Mouse (Mus musculus) C2C12 (cell line): ENCODE data around the gene Phactr2. TPM values are rescaled to one million over a fixed set of nuclear protein-coding genes. Genes with fewer than 3 reads are reported as not detected.

Experiments
- H3K27me3 ChIP-seq: one replicate; pipeline ENCODE4 v1.6.1; 2011; ENCODE audit not compliant: control insufficient read depth, insufficient read depth, insufficient read length
- H3K36me3 ChIP-seq: one replicate; pipeline ENCODE4 v1.6.1; 2011; ENCODE audit not compliant: control insufficient read depth, insufficient read depth
- H3K4me3 ChIP-seq: one replicate; pipeline ENCODE4 v1.5.1; 2011; ENCODE audit warnings: mild to moderate bottlenecking, control low read depth; ENCODE audit not compliant: poor library complexity, insufficient read depth, severe bottlenecking
- H3K79me2 ChIP-seq: one replicate; pipeline ENCODE4 v1.6.1; 2011; ENCODE audit not compliant: control insufficient read depth, insufficient read depth
- H3K79me3 ChIP-seq: one replicate; pipeline ENCODE4 v1.6.1; 2011; ENCODE audit warnings: low read depth, control low read depth
- H3ac ChIP-seq: one replicate; pipeline ENCODE3; 2011; ENCODE audit warnings: low read depth; ENCODE audit not compliant: control insufficient read depth, insufficient read length
- CEBPB ChIP-seq: IDR thresholded peaks from one replicate; pipeline ENCODE4 v1.6.1; 2011; ENCODE audit warnings: low read depth, mild to moderate bottlenecking, control low read depth, moderate library complexity
- CTCF ChIP-seq: IDR thresholded peaks from one replicate; pipeline ENCODE4 v1.5.1; 2011; ENCODE audit not compliant: control insufficient read depth, insufficient read depth, insufficient read length
- FOSL1 ChIP-seq: IDR thresholded peaks from one replicate; pipeline ENCODE4 v1.8.0; 2011; ENCODE audit warnings: mild to moderate bottlenecking, low read length; ENCODE audit not compliant: poor library complexity, insufficient read depth, severe bottlenecking
- MAX ChIP-seq: IDR thresholded peaks from one replicate; pipeline ENCODE4 v1.6.1; 2011; ENCODE audit warnings: mild to moderate bottlenecking, control low read depth
- MYOD1 ChIP-seq: IDR thresholded peaks from one replicate; pipeline ENCODE4 v1.6.1; 2011; ENCODE audit warnings: low read depth; ENCODE audit not compliant: control insufficient read depth, insufficient read length
- MYOG ChIP-seq: IDR thresholded peaks from one replicate; pipeline ENCODE4 v1.6.1; 2011; ENCODE audit not compliant: control insufficient read depth, insufficient read length; ENCODE audit errors: extremely low read depth
- USF1 ChIP-seq: IDR thresholded peaks from one replicate; pipeline ENCODE4 v1.6.1; 2011; ENCODE audit warnings: low read depth, mild to moderate bottlenecking, control low read depth, moderate library complexity
- polyA plus RNA-seq: library from polyadenylated mRNA; unstranded; fragments of >200 nt; fragmentation: generic; extraction: Trizol; gene quantifications from one replicate; pipeline ENCODE4 v1.2.1, GENCODE M21; 2012; ENCODE audit warnings: missing spikeins

The Phactr2 gene
- polyA plus RNA-seq, 1 experiment: not detected

- H3K4me3 ChIP-seq: no peak overlapping the region
- H3K27me3 ChIP-seq: peaks cover 15% of the 10 kb centered on the region
- no peaks in the 10 kb centered on the region for H3K79me3 ChIP-seq
- H3K36me3 ChIP-seq: no peaks in the 10 kb centered on the region
- TF ChIP-seq FOSL1: no peak
- TF ChIP-seq MAX: no peak
- no peak for TF ChIP-seq MYOG
- TF ChIP-seq CTCF: no peak
- TF ChIP-seq USF1: no peak
- no peak for TF ChIP-seq MYOD1
- TF ChIP-seq CEBPB: no peak
- no peak overlapping the region for H3ac ChIP-seq
- no peaks in the 10 kb centered on the region for H3K79me2 ChIP-seq
Measured at GRCm38 (mm10) chr10:13422121-13422520, 52.1 kb downstream of the Phactr2 start.

GRCm38 (mm10) chr10:13419246-13419645, 55.0 kb downstream of the Phactr2 start:
- H3K36me3 ChIP-seq: no peaks in the 10 kb centered on the region
- no peak overlapping the region for H3ac ChIP-seq
- no peak for TF ChIP-seq FOSL1
- no peak for TF ChIP-seq CEBPB
- peaks cover 3% of the 10 kb centered on the region for H3K27me3 ChIP-seq
- no peak overlapping the region for H3K4me3 ChIP-seq
- H3K79me3 ChIP-seq: no peaks in the 10 kb centered on the region
- no peaks in the 10 kb centered on the region for H3K79me2 ChIP-seq

- no peaks in the 10 kb centered on the region for H3K36me3 ChIP-seq
- H3K27me3 ChIP-seq: peaks cover 3% of the 10 kb centered on the region
- TF ChIP-seq CEBPB (no peak), MYOD1 (no peak), MAX (no peak), MYOG (no peak), FOSL1 (no peak), CTCF (no peak), USF1 (no peak)
- no peak overlapping the region for H3K4me3 ChIP-seq
- no peak overlapping the region for H3ac ChIP-seq
- no peaks in the 10 kb centered on the region for H3K79me3 ChIP-seq
- H3K79me2 ChIP-seq: no peaks in the 10 kb centered on the region
Measured at GRCm38 (mm10) chr10:13415489-13416104, 58.6 kb downstream of the Phactr2 start.

GRCm38 (mm10) chr10:13412202-13412923, 61.8 kb downstream of the Phactr2 start:
- H3ac ChIP-seq: no peak overlapping the region
- no peaks in the 10 kb centered on the region for H3K79me2 ChIP-seq
- H3K36me3 ChIP-seq: no peaks in the 10 kb centered on the region
- H3K4me3 ChIP-seq: no peak overlapping the region
- no peak for TF ChIP-seq MYOD1
- TF ChIP-seq CTCF: no peak
- TF ChIP-seq MYOG: no peak
- no peak for TF ChIP-seq CEBPB
- TF ChIP-seq USF1: no peak
- no peak for TF ChIP-seq FOSL1
- no peak for TF ChIP-seq MAX
- peaks cover 6% of the 10 kb centered on the region for H3K27me3 ChIP-seq
- no peaks in the 10 kb centered on the region for H3K79me3 ChIP-seq

- Histone ChIP-seq H3K79me3 (no peaks in the 10 kb centered on the region), H3K4me3 (no peak overlapping the region), H3K79me2 (no peaks in the 10 kb centered on the region), H3ac (no peak overlapping the region), H3K36me3 (no peaks in the 10 kb centered on the region), H3K27me3 (peaks cover 6% of the 10 kb centered on the region)
- TF ChIP-seq CTCF (no peak), MAX (no peak)
Measured at GRCm38 (mm10) chr10:13411056-13411455, 63.2 kb downstream of the Phactr2 start.

- no peaks in the 10 kb centered on the region for H3K79me2 ChIP-seq
- no peaks in the 10 kb centered on the region for H3K79me3 ChIP-seq
- H3K4me3 ChIP-seq: no peak overlapping the region
- no peaks in the 10 kb centered on the region for H3K36me3 ChIP-seq
- no peaks in the 10 kb centered on the region for H3K27me3 ChIP-seq
- H3ac ChIP-seq: no peak overlapping the region
- TF ChIP-seq MYOG (no peak), CTCF (no peak), MAX (no peak), CEBPB (no peak), MYOD1 (no peak), FOSL1 (no peak), USF1 (no peak)
Measured at GRCm38 (mm10) chr10:13401971-13402370, 72.2 kb downstream of the Phactr2 start.
